9 mouse cellular contexts compared by ENCODE assay signal in genomic region chr5:33656739-33657138, GRCm38 (mm10). TPM values are rescaled to one million over a fixed set of nuclear protein-coding genes. Genes with fewer than 3 reads are reported as not detected.
A peak's percentile ranks its signal among the peaks of the same experiment; 100 is the strongest.
DNase-seq lines count a peak whose midpoint lies in the region; ATAC-seq and TF ChIP-seq lines count a peak whose summit lies in the region.
"Had no signal": no experiment of that assay in that cellular context is flagged by ENCODE, and none has a peak within 500 bp of the region (broad histone marks: within the 10 kb centered on the region; RNA-seq: fewer than 3 reads in every experiment).

No protein-coding gene starts in this region.

- no peak for ATAC-seq in hindbrain, embryonic 16.5 days
- no peak for ATAC-seq in midbrain, embryonic 16.5 days

- H3K4me2 ChIP-seq in hindbrain, embryonic 16.5 days (ENCODE audit: low read length): peak overlapping the region; percentile 90
- peak overlapping the region; percentile 68 for H3K4me2 ChIP-seq in midbrain, embryonic 16.5 days (ENCODE audit: low read length)

- no peak for DNase-seq in layer of hippocampus, adult 2 months (ENCODE audit: low spot score in 2 of 2)
- DNase-seq in layer of hippocampus, postnatal 25 days (ENCODE audit: extremely low spot score in 1 of 2, low spot score in 1 of 2): no peak
- DNase-seq in embryonic facial prominence, embryonic 10.5 days (ENCODE audit: low spot score): no peak
- no peak for DNase-seq in embryo, embryonic 11 days
- DNase-seq in right cerebral cortex, postnatal 14 days: no peak
- DNase-seq in cerebellum, adult 8-10 months: no peak
- DNase-seq: retina, postnatal 1 day had no signal

- TF ChIP-seq CTCF in layer of hippocampus, adult 2 months (conservative IDR thresholded peaks at IDR 0.05): no peak

- peak overlapping the region; percentile 84 for H3K4me3 ChIP-seq in layer of hippocampus, adult 2 months
- H3K4me3 ChIP-seq in embryonic facial prominence, embryonic 10.5 days: peak overlapping the region; percentile 78
- peak overlapping the region; percentile 86 for H3K4me3 ChIP-seq in hindbrain, embryonic 16.5 days (ENCODE audit: low read length)
- peak overlapping the region; percentile 63 for H3K4me3 ChIP-seq in midbrain, embryonic 16.5 days (ENCODE audit: low read depth, low read length)

- WGBS in embryonic facial prominence, embryonic 10.5 days: 39% methylated on average over 1 of the region's 1 CpGs
- WGBS in hindbrain, embryonic 16.5 days: 48% methylated on average over 1 of the region's 1 CpGs
- WGBS in midbrain, embryonic 16.5 days: 65% methylated on average over 1 of the region's 1 CpGs

- peaks cover 48% of the 10 kb centered on the region for H3K4me1 ChIP-seq in embryonic facial prominence, embryonic 10.5 days
- H3K4me1 ChIP-seq in hindbrain, embryonic 16.5 days (ENCODE audit: control insufficient read depth, insufficient read depth, low read depth, low read length): peaks cover 26% of the 10 kb centered on the region
- H3K4me1 ChIP-seq in midbrain, embryonic 16.5 days (ENCODE audit: control insufficient read depth, insufficient read depth, low read length): peaks cover 29% of the 10 kb centered on the region

- no peaks in the 10 kb centered on the region for H3K27me3 ChIP-seq in embryonic facial prominence, embryonic 10.5 days (replicated peaks; ENCODE audit: low read depth, poor library complexity, severe bottlenecking)
- H3K27me3 ChIP-seq in hindbrain, embryonic 16.5 days (replicated peaks; ENCODE audit: control insufficient read depth, insufficient read depth, low read length): no peaks in the 10 kb centered on the region
- no peaks in the 10 kb centered on the region for H3K27me3 ChIP-seq in midbrain, embryonic 16.5 days (ENCODE audit: control insufficient read depth, insufficient read depth, low read depth, low read length)

- H3K9ac ChIP-seq in hindbrain, embryonic 16.5 days (ENCODE audit: low read depth, low read length): peak overlapping the region; percentile 84
- peak overlapping the region; percentile 82 for H3K9ac ChIP-seq in midbrain, embryonic 16.5 days (ENCODE audit: low read depth, low read length)

- H3K27ac ChIP-seq in layer of hippocampus, adult 2 months: peak overlapping the region; percentile 99
- H3K27ac ChIP-seq in embryonic facial prominence, embryonic 10.5 days (replicated peaks): peak overlapping the region; percentile 96; the same call in 1 of the 2 replicates
- H3K27ac ChIP-seq in hindbrain, embryonic 16.5 days (ENCODE audit: low read depth, low read length): no peak overlapping the region
- no peak overlapping the region for H3K27ac ChIP-seq in midbrain, embryonic 16.5 days (ENCODE audit: low read length)

- H3K9me3 ChIP-seq in embryonic facial prominence, embryonic 10.5 days: no peaks in the 10 kb centered on the region
- H3K9me3 ChIP-seq in hindbrain, embryonic 16.5 days (ENCODE audit: control insufficient read depth, low read length): no peaks in the 10 kb centered on the region
- no peaks in the 10 kb centered on the region for H3K9me3 ChIP-seq in midbrain, embryonic 16.5 days (replicated peaks; ENCODE audit: control insufficient read depth, low read length, poor library complexity, severe bottlenecking)

- H3K36me3 ChIP-seq in embryonic facial prominence, embryonic 10.5 days (replicated peaks): peaks cover 49% of the 10 kb centered on the region
- 0 out of 2 replicates have a peak, but pooled peaks cover 4% of the 10 kb centered on the region for H3K36me3 ChIP-seq in hindbrain, embryonic 16.5 days (ENCODE audit: control insufficient read depth, insufficient read depth, low read length)
- H3K36me3 ChIP-seq in midbrain, embryonic 16.5 days (ENCODE audit: control insufficient read depth, insufficient read depth, low read length): peaks cover 6% of the 10 kb centered on the region; the same call in 1 of the 2 replicates

RNA-seq across cellular contexts. Expression of gene Tacc3, which starts 1.2 kb away (rescaled TPM):
- 1 to 10 TPM; 5.7 to 7.9 TPM for total RNA-seq in layer of hippocampus, adult 2 months (2021)
- 1 to 10 TPM; 5.2 to 8.3 TPM for total RNA-seq in layer of hippocampus, postnatal 25 days (2021)
- 318 and 337 TPM in 2 replicates for polyA plus RNA-seq in embryonic facial prominence, embryonic 10.5 days (2016; fragmentation: Nextera tagmentation; extraction: Ambion mirVana)
- polyA plus RNA-seq in hindbrain, embryonic 16.5 days (2015; fragmentation: Nextera tagmentation; extraction: Ambion mirVana): 42.2 and 46.0 TPM in 2 replicates
- 25.0 and 28.4 TPM in 2 replicates for polyA plus RNA-seq in midbrain, embryonic 16.5 days (2015; fragmentation: Nextera tagmentation; extraction: Ambion mirVana)

RNA-seq across cellular contexts. Expression of gene Tmem129, which starts 1.5 kb away (rescaled TPM):
- total RNA-seq in layer of hippocampus, adult 2 months (2021): 10 to 100 TPM; 24.0 to 25.2 TPM
- total RNA-seq in layer of hippocampus, postnatal 25 days (2021): 10 to 100 TPM; 23.7 to 25.1 TPM
- polyA plus RNA-seq in embryonic facial prominence, embryonic 10.5 days (2016; fragmentation: Nextera tagmentation; extraction: Ambion mirVana): 37.1 and 40.0 TPM in 2 replicates
- polyA plus RNA-seq in hindbrain, embryonic 16.5 days (2015; fragmentation: Nextera tagmentation; extraction: Ambion mirVana): 32.5 and 35.3 TPM in 2 replicates
- polyA plus RNA-seq in midbrain, embryonic 16.5 days (2015; fragmentation: Nextera tagmentation; extraction: Ambion mirVana): 29.1 and 29.7 TPM in 2 replicates

RNA-seq across cellular contexts. Expression of gene Slbp, which starts 4.4 kb away (rescaled TPM):
- total RNA-seq in layer of hippocampus, adult 2 months (2021): 10 to 100 TPM; 20.5 to 21.5 TPM
- total RNA-seq in layer of hippocampus, postnatal 25 days (2021): 10 to 100 TPM; 22.4 to 22.5 TPM
- 313 and 322 TPM in 2 replicates for polyA plus RNA-seq in embryonic facial prominence, embryonic 10.5 days (2016; fragmentation: Nextera tagmentation; extraction: Ambion mirVana)
- polyA plus RNA-seq in hindbrain, embryonic 16.5 days (2015; fragmentation: Nextera tagmentation; extraction: Ambion mirVana): 128 and 133 TPM in 2 replicates
- 119 and 123 TPM in 2 replicates for polyA plus RNA-seq in midbrain, embryonic 16.5 days (2015; fragmentation: Nextera tagmentation; extraction: Ambion mirVana)

RNA-seq across cellular contexts. Expression of gene Gm9903, which starts 27.0 kb away (rescaled TPM):
- under 1 TPM; 0.90 to 0.98 TPM for total RNA-seq in layer of hippocampus, adult 2 months (2021)
- 1 to 10 TPM in 1 of 2 experiments, under 1 TPM in 1; 0.59 to 1.4 TPM for total RNA-seq in layer of hippocampus, postnatal 25 days (2021)
- polyA plus RNA-seq in embryonic facial prominence, embryonic 10.5 days (2016; fragmentation: Nextera tagmentation; extraction: Ambion mirVana): 0.30 and 0.32 TPM in 2 replicates
- polyA plus RNA-seq in hindbrain, embryonic 16.5 days (2015; fragmentation: Nextera tagmentation; extraction: Ambion mirVana): 0.45 and 0.92 TPM in 2 replicates
- polyA plus RNA-seq in midbrain, embryonic 16.5 days (2015; fragmentation: Nextera tagmentation; extraction: Ambion mirVana): 0.70 and 0.89 TPM in 2 replicates

RNA-seq across cellular contexts. Expression of gene Fam53a, which starts 27.3 kb away (rescaled TPM):
- 10 to 100 TPM; 25.2 to 29.5 TPM for total RNA-seq in layer of hippocampus, adult 2 months (2021)
- 10 to 100 TPM; 25.5 to 25.7 TPM for total RNA-seq in layer of hippocampus, postnatal 25 days (2021)
- 78.2 and 79.9 TPM in 2 replicates for polyA plus RNA-seq in embryonic facial prominence, embryonic 10.5 days (2016; fragmentation: Nextera tagmentation; extraction: Ambion mirVana)
- 28.4 and 33.0 TPM in 2 replicates for polyA plus RNA-seq in hindbrain, embryonic 16.5 days (2015; fragmentation: Nextera tagmentation; extraction: Ambion mirVana)
- polyA plus RNA-seq in midbrain, embryonic 16.5 days (2015; fragmentation: Nextera tagmentation; extraction: Ambion mirVana): 30.3 and 31.0 TPM in 2 replicates

Comparison
In these comparisons a context has a peak if more than half of its experiments do, and no peak if none do; other contexts are left out.
1. H3K27ac ChIP-seq: peak in layer of hippocampus, adult 2 months (single experiment) and embryonic facial prominence, embryonic 10.5 days (single experiment); none in hindbrain, embryonic 16.5 days (single experiment) and midbrain, embryonic 16.5 days (single experiment).
2. Peak in every context shown above with its lines, with median percentiles within 50 percentile points of each other: H3K4me3 ChIP-seq.